Mouse (Mus musculus) forebrain, embryonic 11.5 days (tissue): ENCODE measurements around the gene Olfr976. TPM values are rescaled to one million over a fixed set of nuclear protein-coding genes. Genes with fewer than 3 reads are reported as not detected.
"Not testable (repeated sequence)": the region's sequence is repeated elsewhere in the genome, so short reads cannot be mapped to it uniquely, and the experiment has no call there.

Experiments
- ATAC-seq: fragments of 200-750 bp; cut with Nextera tagmentation; replicated peaks from 2 replicates; pipeline ENCODE4 v1.8.0; 2017; ENCODE audit warnings: moderate TSS enrichment; ENCODE audit not compliant: low FRiP score
- DNase-seq: peaks from one replicate; pipeline ENCODE4 v3.0.0-alpha.2; 2017; ENCODE audit warnings: low spot score
- H3K27ac ChIP-seq: fragments of 300-500 bp; sonication (generic); 2 replicates; pipeline ENCODE4 v1.5.1; 2014; ENCODE audit warnings: low read depth, low read length
- H3K27me3 ChIP-seq: fragments of 300-500 bp; sonication (generic); 2 replicates; pipeline ENCODE4 v1.6.1; 2014; ENCODE audit warnings: mild to moderate bottlenecking, low read length, mixed read lengths; ENCODE audit not compliant: control insufficient read depth, insufficient read depth
- H3K36me3 ChIP-seq: fragments of 300-500 bp; sonication (generic); 2 replicates; pipeline ENCODE4 v1.6.1; 2014; ENCODE audit warnings: mild to moderate bottlenecking, low read length, moderate library complexity, mixed read lengths; ENCODE audit not compliant: control insufficient read depth, insufficient read depth
- H3K4me1 ChIP-seq: fragments of 300-500 bp; sonication (generic); replicated peaks from 2 replicates; pipeline ENCODE4 v1.6.1; 2014; ENCODE audit warnings: low read length, mixed read lengths; ENCODE audit not compliant: control insufficient read depth, insufficient read depth
- H3K4me2 ChIP-seq: fragments of 300-500 bp; sonication (generic); 2 replicates; pipeline ENCODE4 v1.6.1; 2014; ENCODE audit warnings: low read depth, mild to moderate bottlenecking, low read length, moderate library complexity, mixed read lengths; ENCODE audit not compliant: severe bottlenecking
- H3K4me3 ChIP-seq: fragments of 300-500 bp; sonication (generic); 2 replicates; pipeline ENCODE4 v1.5.1; 2014; ENCODE audit warnings: low read depth, low read length
- H3K9ac ChIP-seq: fragments of 300-500 bp; sonication (generic); 2 replicates; pipeline ENCODE4 v1.6.1; 2014; ENCODE audit warnings: low read length
- H3K9me3 ChIP-seq: fragments of 300-500 bp; sonication (generic); 2 replicates; pipeline ENCODE4 v1.6.1; 2016; ENCODE audit warnings: low read length, mixed read lengths; ENCODE audit not compliant: control insufficient read depth
- WGBS: fragments of 180-500 bp; shearing (Covaris S2); extraction: QIAGEN DNeasy Blood & Tissue Kit; methylation state at CpG from one replicate; pipeline ENCODE4 v1.1.7; 2014; 5-methylcytosine and 5-hydroxymethylcytosine counted together
- polyA plus RNA-seq: library from polyadenylated mRNA; unstranded; fragments of >200 nt; fragmentation: Nextera tagmentation; extraction: Ambion mirVana; gene quantifications from 2 replicates; pipeline ENCODE4 v1.2.1, GENCODE M21; 2014

The Olfr976 gene
- polyA plus RNA-seq, 1 experiment from 2014 or later: not detected

DNA sequence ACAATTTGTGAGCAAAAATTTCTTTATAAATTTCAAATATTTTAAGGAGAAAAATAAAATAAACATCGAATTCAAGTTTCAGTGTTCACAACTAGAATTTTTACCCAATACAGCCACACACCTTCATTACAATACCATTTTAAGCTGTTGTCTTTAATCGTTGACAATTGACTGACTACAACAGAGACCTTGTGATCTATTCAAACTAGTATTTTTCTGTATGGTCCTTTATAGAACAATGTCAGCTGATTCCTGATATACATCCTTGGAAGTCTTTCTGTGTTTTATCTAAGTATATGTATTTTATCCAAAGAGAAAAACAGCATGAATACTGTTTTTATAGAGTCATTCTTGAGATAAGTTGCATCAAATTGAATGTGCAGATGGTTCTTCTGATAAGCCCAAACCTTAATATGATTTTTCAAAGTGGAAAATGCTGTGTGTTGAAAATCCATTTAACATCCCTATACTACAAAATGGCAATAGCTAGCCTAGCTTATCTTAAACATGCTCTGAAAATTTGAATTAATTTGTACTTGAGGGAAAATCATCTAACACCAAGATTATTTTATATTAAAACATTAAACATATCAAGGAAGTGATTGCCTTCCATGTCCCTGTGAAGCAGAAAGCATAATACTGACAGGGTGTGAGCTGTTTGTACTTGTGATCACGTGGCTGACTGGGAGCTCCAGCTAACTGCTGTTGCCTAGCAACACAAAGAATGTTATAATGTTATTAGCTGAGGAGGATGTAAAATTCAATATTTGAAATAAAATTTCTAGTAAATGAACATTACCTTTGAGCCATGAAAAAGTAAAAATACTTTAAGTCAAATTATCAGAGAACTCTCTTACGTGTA is 32.7 kb downstream of the Olfr976 start:
- not testable (repeated sequence) for H3K36me3 ChIP-seq, H3K4me3 ChIP-seq, ATAC-seq, H3K9ac ChIP-seq, H3K27ac ChIP-seq, H3K4me2 ChIP-seq, H3K4me1 ChIP-seq, H3K9me3 ChIP-seq, H3K27me3 ChIP-seq, DNase-seq
- no CpG with 5 or more reads among the region's 4 CpGs for WGBS

DNA sequence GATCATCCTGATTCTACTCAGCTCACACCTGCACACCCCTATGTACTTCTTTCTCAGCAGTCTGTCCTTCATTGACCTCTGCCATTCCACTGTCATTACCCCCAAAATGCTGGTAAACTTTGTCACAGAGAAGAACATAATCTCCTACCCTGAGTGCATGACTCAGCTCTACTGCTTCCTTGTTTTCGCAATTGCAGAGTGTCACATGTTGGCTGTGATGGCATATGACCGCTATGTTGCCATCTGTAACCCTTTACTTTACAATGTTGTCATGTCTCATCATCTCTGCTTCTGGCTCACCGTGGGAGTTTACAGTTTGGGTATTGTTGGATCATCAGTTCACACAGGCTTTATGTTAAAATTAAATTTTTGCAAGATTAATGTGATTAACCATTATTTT is 51.0 kb downstream of the Olfr976 start:
- H3K4me3 ChIP-seq: no peak overlapping the region

DNA sequence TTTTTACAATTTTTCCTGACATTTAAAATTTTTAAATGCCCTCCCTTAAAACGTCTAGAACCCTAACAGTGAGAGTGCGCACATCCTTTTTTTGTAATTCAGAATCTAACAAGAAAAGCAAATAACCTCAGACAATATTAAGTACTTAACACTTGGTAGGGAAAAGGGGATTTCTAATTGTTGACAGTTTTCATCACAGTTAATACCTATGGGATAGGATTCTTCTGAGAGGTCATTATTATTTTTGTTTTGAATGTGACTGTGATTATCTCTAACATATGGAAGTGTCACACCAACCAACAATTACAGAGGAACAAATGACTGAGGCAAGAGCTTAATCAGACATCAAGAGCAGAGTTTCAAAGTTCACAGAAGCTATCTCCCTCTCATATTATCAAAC is 53.9 kb downstream of the Olfr976 start, which contains the start of gene Olfr229:
Gene Olfr229 (plus strand): TSS at position 301 of the 400 bp plus-strand sequence.
- no peaks in the 10 kb centered on the region for H3K9me3 ChIP-seq
- ATAC-seq (no peak), DNase-seq (no peak)
- no peak within 1 kb of the TSS for H3K27ac ChIP-seq
- H3K27me3 ChIP-seq: no peaks in the 10 kb centered on the region
- no peaks in the 10 kb centered on the region for H3K36me3 ChIP-seq
- no peaks in the 10 kb centered on the region for H3K4me1 ChIP-seq
- WGBS: 74% methylated on average over 2 of the region's 2 CpGs
- no peak within 1 kb of the TSS for H3K4me3 ChIP-seq
- H3K4me2 ChIP-seq: no peak within 1 kb of the TSS
- H3K9ac ChIP-seq: no peak within 1 kb of the TSS

More for the DNA sequence above, 51.0 kb downstream of the Olfr976 start:
- Histone ChIP-seq H3K4me2 (no peak overlapping the region), H3K27ac (no peak overlapping the region), H3K36me3 (no peaks in the 10 kb centered on the region), H3K9me3 (no peaks in the 10 kb centered on the region), H3K9ac (no peak overlapping the region), H3K4me1 (no peaks in the 10 kb centered on the region), H3K27me3 (no peaks in the 10 kb centered on the region)
- WGBS: 88% methylated on average over 3 of the region's 3 CpGs
- DNase-seq (no peak), ATAC-seq (no peak)

DNA sequence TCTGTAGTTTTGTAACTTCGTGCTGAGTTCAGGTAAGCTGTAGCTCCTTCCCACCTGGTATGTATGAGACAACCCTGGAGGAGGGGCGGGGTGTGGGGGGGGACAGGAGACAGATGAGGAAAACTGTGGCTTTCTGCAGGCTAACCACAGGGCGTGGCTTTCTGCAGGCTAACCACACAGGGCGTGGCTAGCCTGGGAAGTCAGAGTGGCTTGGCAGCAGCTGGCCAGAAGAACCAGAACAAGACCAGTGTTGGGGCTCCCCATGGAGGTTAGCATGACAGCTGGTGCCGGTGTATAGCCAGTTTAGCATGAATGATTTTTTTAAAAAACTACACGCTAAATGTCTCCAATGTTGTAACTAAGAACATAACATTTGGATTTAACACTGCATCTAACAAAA is 55.8 kb downstream of the Olfr976 start:
- Histone ChIP-seq H3K36me3 (no peaks in the 10 kb centered on the region), H3K27ac (no peak overlapping the region), H3K4me3 (no peak overlapping the region), H3K4me1 (no peaks in the 10 kb centered on the region), H3K4me2 (no peak overlapping the region), H3K9ac (no peak overlapping the region), H3K9me3 (no peaks in the 10 kb centered on the region), H3K27me3 (no peaks in the 10 kb centered on the region)
- 81% methylated on average over 6 of the region's 6 CpGs for WGBS
- DNase-seq (no peak), ATAC-seq (no peak)

Other genes starting within 250 kb of the Olfr976 start
- gene Olfr965, start 249.8 kb downstream of the Olfr976 start, polyA plus RNA-seq: not detected in 2 replicates
- not detected in 2 replicates for gene Olfr150, start 230.2 kb downstream of the Olfr976 start, polyA plus RNA-seq
- not detected in 2 replicates for gene Olfr967, start 214.9 kb downstream of the Olfr976 start, polyA plus RNA-seq
- gene Olfr968, start 177.9 kb downstream of the Olfr976 start, polyA plus RNA-seq: not detected in 2 replicates
- not detected in 2 replicates for gene Olfr969, start 170.2 kb downstream of the Olfr976 start, polyA plus RNA-seq
- not detected in 2 replicates for gene Olfr970, start 152.3 kb downstream of the Olfr976 start, polyA plus RNA-seq
- not detected in 2 replicates for gene Olfr971, start 124.3 kb downstream of the Olfr976 start, polyA plus RNA-seq
- not detected in 2 replicates for gene Olfr972, start 94.7 kb downstream of the Olfr976 start, polyA plus RNA-seq
- gene Olfr229, start 53.8 kb downstream of the Olfr976 start, polyA plus RNA-seq: not detected in 2 replicates
- not detected in 2 replicates for gene Olfr974, start 23.6 kb downstream of the Olfr976 start, polyA plus RNA-seq
- not detected in 2 replicates for gene Olfr975, start 9.1 kb downstream of the Olfr976 start, polyA plus RNA-seq
- not detected in 2 replicates for gene Olfr978, start 31.0 kb upstream of the Olfr976 start, polyA plus RNA-seq
- gene Olfr979, start 42.3 kb upstream of the Olfr976 start, polyA plus RNA-seq: not detected in 2 replicates
- gene Olfr980, start 48.4 kb upstream of the Olfr976 start, polyA plus RNA-seq: not detected in 2 replicates
- not detected in 2 replicates for gene Olfr981, start 60.3 kb upstream of the Olfr976 start, polyA plus RNA-seq
- gene Olfr982, start 112.7 kb upstream of the Olfr976 start, polyA plus RNA-seq: not detected in 2 replicates
- not detected in 2 replicates for gene Olfr983, start 132.5 kb upstream of the Olfr976 start, polyA plus RNA-seq
- gene Olfr984, start 153.1 kb upstream of the Olfr976 start, polyA plus RNA-seq: not detected in 2 replicates
- not detected in 2 replicates for gene Olfr985, start 169.1 kb upstream of the Olfr976 start, polyA plus RNA-seq
- gene Tmem225, start 187.0 kb upstream of the Olfr976 start, polyA plus RNA-seq: not detected in 2 replicates
- gene Olfr986, start 219.8 kb upstream of the Olfr976 start, polyA plus RNA-seq: not detected in 2 replicates
- 8.1 and 9.0 TPM in 2 replicates for gene Zfp202, start 231.2 kb upstream of the Olfr976 start, polyA plus RNA-seq